Mouse (Mus musculus): ENCODE measurements around the gene Olfr1440. TPM values are rescaled to one million over a fixed set of nuclear protein-coding genes. Genes with fewer than 3 reads are reported as not detected.

Gene Olfr1440
- total and polyA plus RNA-seq, 3 experiments, result not detected

- in situ Hi-C loops (cut with MboI; ENCODE audit: low pct_ligation_motif_present, low pct_unique_long_range_greater_than_20kb, low sequenced_read_pairs) (loop anchor here (10.0 kb wide), 2 partner anchors 150 to 300 kb away; no protein-coding TSS in a partner anchor), dilution Hi-C loops (cut with MboI; ENCODE audit: extremely low pct_ligation_motif_present, extremely low pct_unique_long_range_greater_than_20kb, low sequenced_read_pairs) (no loop called here)
- H3K4me1 ChIP-seq (ENCODE audit: control insufficient read depth in 1 of 2, insufficient read depth in 2 of 2), result peaks cover 22 to 45% of the 10 kb centered on the region in 2 experiments
- TF ChIP-seq JUND (conservative IDR thresholded peaks at IDR 0.05; ENCODE audit: low read depth, low read length) (peak; percentile 78), SMC3 (IDR thresholded peaks at IDR 0.05; ENCODE audit: low read depth, low read length) (no peak), TCF12 (IDR thresholded peaks at IDR 0.05; ENCODE audit: low read depth, low read length) (peak; percentile 97), ZNF384 (IDR thresholded peaks at IDR 0.05; ENCODE audit: low read depth, low read length) (peak; percentile 54; the same call in 1 of the 2 replicates), NELFE (IDR thresholded peaks at IDR 0.05; ENCODE audit: low read depth, low read length) (0 out of 2 replicates have a peak, but pooled peaks have one; percentile 30), USF1 (IDR thresholded peaks at IDR 0.05; ENCODE audit: low read depth, low read length) (no peak), ZMIZ1 (IDR thresholded peaks at IDR 0.05; ENCODE audit: low read depth, low read length) (peak; percentile 4; the same call in 1 of the 2 replicates), NRF1 (IDR thresholded peaks at IDR 0.05; ENCODE audit: low read depth, low read length) (no peak), MEF2A (IDR thresholded peaks at IDR 0.05; ENCODE audit: borderline replicate concordance, low read depth, low read length) (peak; percentile 97), MAX (IDR thresholded peaks at IDR 0.05; ENCODE audit: low read length) (0 out of 2 replicates have a peak, but pooled peaks have one; percentile 68), BHLHE40 (IDR thresholded peaks at IDR 0.05; ENCODE audit: low read depth, low read length) (peak; percentile 90), KAT2A (IDR thresholded peaks at IDR 0.05; ENCODE audit: insufficient replicate concordance, low read length) (0 out of 2 replicates have a peak, but pooled peaks have one; percentile 25), RCOR1 (conservative IDR thresholded peaks at IDR 0.05; ENCODE audit: low read depth, low read length) (peak; percentile 70), HCFC1 (IDR thresholded peaks at IDR 0.05; ENCODE audit: low read depth, low read length) (no peak), ELF1 (IDR thresholded peaks at IDR 0.05; ENCODE audit: low read depth, low read length) (no peak), RAD21 (IDR thresholded peaks at IDR 0.05; ENCODE audit: low read depth, low read length) (no peak; the same call in none of the 2 replicates), POLR2A (IDR thresholded peaks at IDR 0.05; ENCODE audit: low read depth, low read length) (peak; percentile 23; the same call in 1 of the 2 replicates), MXI1 (IDR thresholded peaks at IDR 0.05; ENCODE audit: low read depth, low read length) (no peak; the same call in 1 of the 2 replicates), CHD1 (IDR thresholded peaks at IDR 0.05; ENCODE audit: low read depth, low read length) (0 out of 2 replicates have a peak, but pooled peaks have one; percentile 24), PAX5 (IDR thresholded peaks at IDR 0.05; ENCODE audit: low read length) (no peak), POLR2AphosphoS2 (IDR thresholded peaks at IDR 0.05; ENCODE audit: low read depth, low read length) (no peak), SIN3A (IDR thresholded peaks at IDR 0.05; ENCODE audit: low read length) (peak; percentile 90), E2F4 (IDR thresholded peaks at IDR 0.05; ENCODE audit: insufficient replicate concordance, low read depth, low read length) (no peak), MYC (IDR thresholded peaks at IDR 0.05; ENCODE audit: low read depth, low read length) (peak; percentile 86), ETS1 (conservative IDR thresholded peaks at IDR 0.05; ENCODE audit: low read depth, low read length) (peak; percentile 95), EP300 (IDR thresholded peaks at IDR 0.05; ENCODE audit: low read length) (peak; percentile 96), USF2 (conservative IDR thresholded peaks at IDR 0.05; ENCODE audit: low read depth, low read length) (peak; percentile 15; the same call in 1 of the 2 replicates), CTCF (conservative IDR thresholded peaks at IDR 0.05 in 1 of 2, IDR thresholded peaks at IDR 0.05 in 1 of 2; ENCODE audit: low read depth in 2 of 2, low read length in 2 of 2) (no peak), UBTF (IDR thresholded peaks at IDR 0.05; ENCODE audit: low read depth, low read length) (no peak), IRF4 (IDR thresholded peaks at IDR 0.05; ENCODE audit: low read depth, low read length) (peak; percentile 90), ZC3H11A (IDR thresholded peaks at IDR 0.05; ENCODE audit: low read depth, low read length) (no peak), JUN (IDR thresholded peaks at IDR 0.05; ENCODE audit: insufficient read depth, low read depth, low read length) (no peak), ZKSCAN1 (IDR thresholded peaks at IDR 0.05; ENCODE audit: borderline replicate concordance, low read depth, low read length) (no peak), CHD2 (IDR thresholded peaks at IDR 0.05; ENCODE audit: low read length) (peak; percentile 79), MAZ (IDR thresholded peaks at IDR 0.05; ENCODE audit: low read depth, low read length) (no peak), MAFK (IDR thresholded peaks at IDR 0.05; ENCODE audit: insufficient replicate concordance, low read length) (peak; percentile 88), TBP (conservative IDR thresholded peaks at IDR 0.05; ENCODE audit: low read depth, low read length) (0 out of 2 replicates have a peak, but pooled peaks have one; percentile 60), GABPA (IDR thresholded peaks at IDR 0.05; ENCODE audit: insufficient replicate concordance, low read depth, low read length) (no peak)
- peak; percentile 98 for DNase-seq (ENCODE audit: extremely low read depth)
- peak overlapping the region; percentile 74; the same call in 1 of the 2 replicates for H3K9ac ChIP-seq (ENCODE audit: insufficient read depth, low read depth)
- H3K36me3 ChIP-seq (replicated peaks in 1 of 2; ENCODE audit: control insufficient read depth in 1 of 2, insufficient read depth in 1 of 2, low read length in 1 of 2), result no peaks in the 10 kb centered on the region
- peak overlapping the region; percentile 43 for H3K4me2 ChIP-seq (ENCODE audit: insufficient read depth, low read depth, poor library complexity, severe bottlenecking)
- no peaks in the 10 kb centered on the region for H3K79me2 ChIP-seq (replicated peaks; ENCODE audit: control insufficient read depth, extremely low read depth, insufficient read depth, poor library complexity, severe bottlenecking)
- H3K27ac ChIP-seq (ENCODE audit: insufficient read depth, low read depth), result peak overlapping the region; percentile 99
- H3K27me3 ChIP-seq (replicated peaks), result no peaks in the 10 kb centered on the region
- no peak overlapping the region for H3K4me3 ChIP-seq (replicated peaks in 1 of 3; ENCODE audit: low read depth in 2 of 3, low read length in 2 of 3, poor library complexity in 1 of 3)
- peaks cover 2% of the 10 kb centered on the region for H3K9me3 ChIP-seq (replicated peaks; ENCODE audit: low read length)
Measured at GRCm38 (mm10) chr19:12435011-12435416, 47.9 kb downstream of the Olfr1440 start.

Data from CH12.LX (cell line).